Mouse (Mus musculus): ENCODE measurements around the gene Ndufa11.

- TF ChIP-seq CTCF (IDR thresholded peaks at IDR 0.05; ENCODE audit: low read depth, low read length) (no peak), POLR2A (IDR thresholded peaks at IDR 0.05; ENCODE audit: borderline replicate concordance, low read depth, low read length) (no peak)
These were observed 9.6 kb downstream of the Ndufa11 start for GRCm38 (mm10) chr17:56727029-56727649.
